Mouse (Mus musculus): Measurements from ENCODE around the gene Vps37b.

- TF ChIP-seq CTCF (IDR thresholded peaks at IDR 0.05; ENCODE audit: low read depth) (no peak), EP300 (IDR thresholded peaks at IDR 0.05; ENCODE audit: low read depth) (no peak)
Observed at GRCm38 (mm10) chr5:124004356-124005150, 27.5 kb downstream of the Vps37b start.
